Mouse (Mus musculus): Measurements from ENCODE around the gene Prkch. TPM values are rescaled to one million over a fixed set of nuclear protein-coding genes. Genes with fewer than 3 reads are reported as not detected.

Prkch gene
- polyA plus RNA-seq, 1 experiment from 2014 or later: 8.8 TPM

- H3K9me3 ChIP-seq (ENCODE audit: control insufficient read depth, low read length): no peaks in the 10 kb centered on the region
- H3K4me2 ChIP-seq (ENCODE audit: low read depth, severe bottlenecking): no peak overlapping the region
- no peaks in the 10 kb centered on the region for H3K27me3 ChIP-seq (ENCODE audit: control insufficient read depth, insufficient read depth, low read length)
- no peak overlapping the region for H3K27ac ChIP-seq (replicated peaks; ENCODE audit: low read depth, low read length)
- H3K4me3 ChIP-seq (ENCODE audit: low read depth, low read length): no peak overlapping the region
- DNase-seq (ENCODE audit: low spot score): no peak
- 70% methylated on average over 7 of the region's 7 CpGs for WGBS
- ATAC-seq (ENCODE audit: insufficient number of reproducible peaks, low FRiP score, low TSS enrichment, low read depth): no peak
- no peaks in the 10 kb centered on the region for H3K36me3 ChIP-seq (ENCODE audit: control insufficient read depth, insufficient read depth, low read length)
- H3K9ac ChIP-seq (ENCODE audit: low read length): no peak overlapping the region
- H3K4me1 ChIP-seq (ENCODE audit: control insufficient read depth, insufficient read depth, low read length): peaks cover 3% of the 10 kb centered on the region; the same call in 1 of the 2 replicates
These were observed 98.3 kb downstream of the Prkch start for GRCm38 (mm10) chr12:73682921-73683346.

GRCm38 (mm10) chr12:73685875-73686274 is 101.3 kb downstream of the Prkch start:
- Histone ChIP-seq H3K4me3 (ENCODE audit: low read depth, low read length) (no peak overlapping the region), H3K27ac (replicated peaks; ENCODE audit: low read depth, low read length) (no peak overlapping the region), H3K27me3 (ENCODE audit: control insufficient read depth, insufficient read depth, low read length) (no peaks in the 10 kb centered on the region), H3K9ac (ENCODE audit: low read length) (no peak overlapping the region), H3K36me3 (ENCODE audit: control insufficient read depth, insufficient read depth, low read length) (no peaks in the 10 kb centered on the region), H3K4me1 (ENCODE audit: control insufficient read depth, insufficient read depth, low read length) (peaks cover 3% of the 10 kb centered on the region; the same call in 1 of the 2 replicates), H3K4me2 (ENCODE audit: low read depth, severe bottlenecking) (no peak overlapping the region), H3K9me3 (ENCODE audit: control insufficient read depth, low read length) (no peaks in the 10 kb centered on the region)
- ATAC-seq (ENCODE audit: insufficient number of reproducible peaks, low FRiP score, low TSS enrichment, low read depth): no peak
- DNase-seq (ENCODE audit: low spot score): no peak
- whole genome bisulfite sequencing: 79% methylated on average over 13 of the region's 13 CpGs

GRCm38 (mm10) chr12:73686456-73686855 is 101.9 kb downstream of the Prkch start:
- no peaks in the 10 kb centered on the region for H3K36me3 ChIP-seq (ENCODE audit: control insufficient read depth, insufficient read depth, low read length)
- WGBS: 94% methylated on average over 5 of the region's 5 CpGs
- H3K9ac ChIP-seq (ENCODE audit: low read length): no peak overlapping the region
- no peak for DNase-seq (ENCODE audit: low spot score)
- H3K27ac ChIP-seq (replicated peaks; ENCODE audit: low read depth, low read length): no peak overlapping the region
- H3K4me3 ChIP-seq (ENCODE audit: low read depth, low read length): no peak overlapping the region
- ATAC-seq (ENCODE audit: insufficient number of reproducible peaks, low FRiP score, low TSS enrichment, low read depth): no peak
- no peaks in the 10 kb centered on the region for H3K9me3 ChIP-seq (ENCODE audit: control insufficient read depth, low read length)
- H3K27me3 ChIP-seq (ENCODE audit: control insufficient read depth, insufficient read depth, low read length): no peaks in the 10 kb centered on the region
- H3K4me1 ChIP-seq (ENCODE audit: control insufficient read depth, insufficient read depth, low read length): peaks cover 3% of the 10 kb centered on the region; the same call in 1 of the 2 replicates
- no peak overlapping the region for H3K4me2 ChIP-seq (ENCODE audit: low read depth, severe bottlenecking)

GRCm38 (mm10) chr12:73687077-73688035 is 102.8 kb downstream of the Prkch start:
- Histone ChIP-seq H3K27me3 (ENCODE audit: control insufficient read depth, insufficient read depth, low read length) (no peaks in the 10 kb centered on the region), H3K27ac (replicated peaks; ENCODE audit: low read depth, low read length) (no peak overlapping the region), H3K4me1 (ENCODE audit: control insufficient read depth, insufficient read depth, low read length) (peaks cover 3% of the 10 kb centered on the region; the same call in 1 of the 2 replicates), H3K9me3 (ENCODE audit: control insufficient read depth, low read length) (no peaks in the 10 kb centered on the region), H3K36me3 (ENCODE audit: control insufficient read depth, insufficient read depth, low read length) (no peaks in the 10 kb centered on the region), H3K9ac (ENCODE audit: low read length) (peak overlapping the region; percentile 13; the same call in 1 of the 2 replicates), H3K4me2 (ENCODE audit: low read depth, severe bottlenecking) (no peak overlapping the region), H3K4me3 (ENCODE audit: low read depth, low read length) (no peak overlapping the region)
- 67% methylated on average over 20 of the region's 20 CpGs for WGBS
- DNase-seq (ENCODE audit: low spot score) (peak; percentile 63), ATAC-seq (ENCODE audit: insufficient number of reproducible peaks, low FRiP score, low TSS enrichment, low read depth) (no peak)

GRCm38 (mm10) chr12:73692321-73692720 is 107.7 kb downstream of the Prkch start:
- Histone ChIP-seq H3K4me3 (ENCODE audit: low read depth, low read length) (no peak overlapping the region), H3K27ac (replicated peaks; ENCODE audit: low read depth, low read length) (no peak overlapping the region), H3K36me3 (ENCODE audit: control insufficient read depth, insufficient read depth, low read length) (no peaks in the 10 kb centered on the region), H3K27me3 (ENCODE audit: control insufficient read depth, insufficient read depth, low read length) (no peaks in the 10 kb centered on the region), H3K4me2 (ENCODE audit: low read depth, severe bottlenecking) (no peak overlapping the region), H3K9me3 (ENCODE audit: control insufficient read depth, low read length) (no peaks in the 10 kb centered on the region), H3K4me1 (ENCODE audit: control insufficient read depth, insufficient read depth, low read length) (peaks cover 2% of the 10 kb centered on the region; the same call in 1 of the 2 replicates), H3K9ac (ENCODE audit: low read length) (no peak overlapping the region)
- DNase-seq (ENCODE audit: low spot score) (no peak), ATAC-seq (ENCODE audit: insufficient number of reproducible peaks, low FRiP score, low TSS enrichment, low read depth) (no peak)
- WGBS: 23% methylated on average over 4 of the region's 4 CpGs

- Histone ChIP-seq H3K9ac (ENCODE audit: low read length) (no peak overlapping the region), H3K4me2 (ENCODE audit: low read depth, severe bottlenecking) (no peak overlapping the region), H3K9me3 (ENCODE audit: control insufficient read depth, low read length) (no peaks in the 10 kb centered on the region), H3K27me3 (ENCODE audit: control insufficient read depth, insufficient read depth, low read length) (no peaks in the 10 kb centered on the region), H3K27ac (replicated peaks; ENCODE audit: low read depth, low read length) (no peak overlapping the region), H3K4me1 (ENCODE audit: control insufficient read depth, insufficient read depth, low read length) (no peaks in the 10 kb centered on the region), H3K36me3 (ENCODE audit: control insufficient read depth, insufficient read depth, low read length) (no peaks in the 10 kb centered on the region), H3K4me3 (ENCODE audit: low read depth, low read length) (no peak overlapping the region)
- ATAC-seq (ENCODE audit: insufficient number of reproducible peaks, low FRiP score, low TSS enrichment, low read depth): no peak
- 24% methylated on average over 4 of the region's 4 CpGs for WGBS
- DNase-seq (ENCODE audit: low spot score): peak; percentile 82
These were observed 108.8 kb downstream of the Prkch start for GRCm38 (mm10) chr12:73693347-73693746.

- DNase-seq (ENCODE audit: low spot score): no peak
- WGBS: 78% methylated on average over 13 of the region's 13 CpGs
- H3K9me3 ChIP-seq (ENCODE audit: control insufficient read depth, low read length): no peaks in the 10 kb centered on the region
- no peak overlapping the region for H3K4me3 ChIP-seq (ENCODE audit: low read depth, low read length)
- H3K27me3 ChIP-seq (ENCODE audit: control insufficient read depth, insufficient read depth, low read length): no peaks in the 10 kb centered on the region
- no peak overlapping the region for H3K27ac ChIP-seq (replicated peaks; ENCODE audit: low read depth, low read length)
- no peak overlapping the region for H3K4me2 ChIP-seq (ENCODE audit: low read depth, severe bottlenecking)
- no peak overlapping the region for H3K9ac ChIP-seq (ENCODE audit: low read length)
- ATAC-seq (ENCODE audit: insufficient number of reproducible peaks, low FRiP score, low TSS enrichment, low read depth): no peak
- H3K36me3 ChIP-seq (ENCODE audit: control insufficient read depth, insufficient read depth, low read length): no peaks in the 10 kb centered on the region
- no peaks in the 10 kb centered on the region for H3K4me1 ChIP-seq (ENCODE audit: control insufficient read depth, insufficient read depth, low read length)
These were observed 110.1 kb downstream of the Prkch start for GRCm38 (mm10) chr12:73694690-73695089.

- Histone ChIP-seq H3K4me3 (ENCODE audit: low read depth, low read length) (no peak overlapping the region), H3K4me1 (ENCODE audit: control insufficient read depth, insufficient read depth, low read length) (no peaks in the 10 kb centered on the region), H3K36me3 (ENCODE audit: control insufficient read depth, insufficient read depth, low read length) (no peaks in the 10 kb centered on the region), H3K9me3 (ENCODE audit: control insufficient read depth, low read length) (no peaks in the 10 kb centered on the region), H3K9ac (ENCODE audit: low read length) (no peak overlapping the region), H3K27ac (replicated peaks; ENCODE audit: low read depth, low read length) (no peak overlapping the region), H3K4me2 (ENCODE audit: low read depth, severe bottlenecking) (no peak overlapping the region), H3K27me3 (ENCODE audit: control insufficient read depth, insufficient read depth, low read length) (no peaks in the 10 kb centered on the region)
- ATAC-seq (ENCODE audit: insufficient number of reproducible peaks, low FRiP score, low TSS enrichment, low read depth) (no peak), DNase-seq (ENCODE audit: low spot score) (peak; percentile 21)
- 80% methylated on average over 16 of the region's 16 CpGs for WGBS
These were observed 110.5 kb downstream of the Prkch start for GRCm38 (mm10) chr12:73695110-73695509.
